Mouse (Mus musculus) heart, postnatal 4 days (tissue): ENCODE measurements around the gene Ddx25. TPM values are rescaled to one million over a fixed set of nuclear protein-coding genes. Genes with fewer than 3 reads are reported as not detected.

Experiments
- DNase-seq: peaks from one replicate; pipeline ENCODE4 v3.0.0; 2021
- total RNA-seq, 2 experiments: library from RNA; stranded (reverse); gene quantifications; 2 replicates each; pipeline ENCODE4 v1.2.3; 2021

The Ddx25 gene
- total RNA-seq, 2 experiments from 2014 or later, result 0.05 to 0.07 TPM

- DNase-seq, result no peak
Observed at GRCm38 (mm10) chr9:35493033-35493732, 65.1 kb downstream of the Ddx25 start.

- no peak for DNase-seq
Observed at GRCm38 (mm10) chr9:35491109-35491866, 67.0 kb downstream of the Ddx25 start.

GRCm38 (mm10) chr9:35488496-35488895, 69.8 kb downstream of the Ddx25 start:
- no peak for DNase-seq

Other genes with a start within 250 kb of the Ddx25 start
- 10 to 100 TPM; 30.0 to 33.3 TPM for gene Cdon, start 137.4 kb downstream of the Ddx25 start, total RNA-seq
- gene Gm1113, start 40.3 kb downstream of the Ddx25 start, total RNA-seq, result not detected
- 1 to 10 TPM; 8.9 to 9.3 TPM for gene Pus3, start 67 bp upstream of the Ddx25 start, total RNA-seq
- under 1 TPM; 0.14 to 0.32 TPM for gene Pate2, start 11.8 kb upstream of the Ddx25 start, total RNA-seq
- 1 to 10 TPM; 7.1 to 7.6 TPM for gene Hyls1, start 11.9 kb upstream of the Ddx25 start, total RNA-seq
- not detected for gene Pate4, start 53.4 kb upstream of the Ddx25 start, total RNA-seq
- not detected for gene Pate3, start 89.7 kb upstream of the Ddx25 start, total RNA-seq
- not detected for gene Pate1, start 128.9 kb upstream of the Ddx25 start, total RNA-seq
- not detected for gene Gm17677, start 182.5 kb upstream of the Ddx25 start, total RNA-seq
- not detected for gene Gm17727, start 219.6 kb upstream of the Ddx25 start, total RNA-seq
- not detected for gene Gm27235, start 231.6 kb upstream of the Ddx25 start, total RNA-seq
- gene D730048I06Rik, start 231.6 kb upstream of the Ddx25 start, total RNA-seq, result not detected